Mouse (Mus musculus) liver, postnatal 0 days (tissue): ENCODE results near the gene Ube2d1.

Experiments used
- CTCF ChIP-seq: sonication (generic); IDR thresholded peaks from 2 replicates; pipeline ENCODE4 v1.5.1; 2016; ENCODE audit warnings: antibody characterized with exemption, low read depth
- EP300 ChIP-seq: IDR thresholded peaks from 2 replicates; pipeline ENCODE4 v1.6.1; 2016; ENCODE audit warnings: antibody characterized with exemption, low read depth, mild to moderate bottlenecking

- no peak for TF ChIP-seq CTCF
- no peak for TF ChIP-seq EP300
Measured at GRCm38 (mm10) chr10:71330070-71330469, 45.0 kb upstream of the Ube2d1 start.
